Mouse (Mus musculus): ENCODE results near the gene Myf6.

DNA sequence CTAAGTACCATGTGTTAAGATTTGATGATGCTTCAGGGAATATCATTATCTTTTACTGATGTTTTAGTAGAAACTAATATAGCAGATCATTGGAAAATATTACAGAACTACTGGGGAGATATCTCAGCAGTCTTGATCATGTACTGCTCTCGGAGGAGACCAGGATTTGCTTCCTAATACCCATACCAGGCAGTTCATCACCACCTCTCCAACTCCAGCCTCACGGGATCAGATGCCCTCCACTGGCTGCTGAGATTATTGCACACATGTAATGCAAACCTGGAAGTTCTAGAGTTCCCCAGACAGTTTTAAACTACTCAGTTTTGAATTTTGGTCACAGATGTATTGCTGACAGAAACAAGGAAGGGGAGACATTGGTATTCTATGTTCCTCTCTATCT, 21.0 kb downstream of the Myf6 start:
- TF ChIP-seq CTCF (IDR thresholded peaks at IDR 0.05; ENCODE audit: extremely low read depth, insufficient read length, insufficient replicate concordance, low read depth, low read length) (no peak), POLR2A (IDR thresholded peaks at IDR 0.05; ENCODE audit: low read depth, low read length) (no peak)

All from small intestine, adult 2 months (tissue).